Mouse (Mus musculus): ENCODE measurements at regions not wholly inside any gene's neighbourhood (a gene's known extent, or its start where the extent isn't known, plus 50 kb on each side); places are given as distances from the start of the nearest gene placed in this dataset.

GRCm38 (mm10) chr4:7215048-7216030, 1023.5 kb downstream of the Car8 start:
- no peak for DNase-seq

- no peak for DNase-seq
These were observed 1031.9 kb downstream of the Car8 start for GRCm38 (mm10) chr4:7206987-7207386.

DNA sequence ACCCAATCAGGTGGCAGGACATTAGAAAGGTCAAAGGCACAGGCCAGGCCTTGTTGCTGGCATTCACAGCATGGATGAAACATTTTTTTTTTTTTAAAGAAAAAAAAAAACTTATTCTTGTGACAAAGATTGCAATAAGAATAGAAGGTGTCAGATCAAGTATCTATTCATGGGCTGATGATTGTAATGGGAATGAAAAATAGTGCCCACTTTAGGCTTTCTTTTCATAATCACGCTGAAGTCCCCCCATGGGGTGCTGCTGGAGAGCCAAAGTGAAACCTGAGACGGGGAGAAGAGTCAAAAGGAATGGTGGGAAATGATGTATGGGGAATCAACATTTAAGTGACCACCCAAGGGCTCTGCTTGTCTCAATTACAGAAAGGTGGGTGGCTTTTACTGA, 1037.0 kb downstream of the Car8 start:
- no peak for DNase-seq

- no peak for DNase-seq
These were observed 1038.9 kb downstream of the Car8 start for GRCm38 (mm10) chr4:7199941-7200340.

DNA sequence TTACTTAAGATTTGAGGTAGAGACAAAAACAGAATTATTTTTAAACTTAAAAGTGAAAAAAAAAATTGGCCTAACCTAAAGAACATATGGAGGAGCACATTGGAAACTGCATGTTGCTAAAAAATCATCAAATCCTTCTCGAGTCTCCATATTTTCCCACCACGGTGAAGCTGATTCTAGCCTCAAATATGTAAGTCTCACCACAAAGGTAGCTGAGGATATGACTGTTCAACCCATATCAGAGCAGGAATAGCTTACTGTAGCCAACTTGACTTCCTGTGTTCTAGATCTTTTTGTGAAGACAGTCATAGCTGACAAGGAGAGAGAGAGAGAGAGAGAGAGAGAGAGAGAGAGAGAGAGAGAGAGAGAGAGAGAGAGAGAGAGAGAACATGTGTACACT, 1039.8 kb downstream of the Car8 start:
- DNase-seq, result no peak

DNA sequence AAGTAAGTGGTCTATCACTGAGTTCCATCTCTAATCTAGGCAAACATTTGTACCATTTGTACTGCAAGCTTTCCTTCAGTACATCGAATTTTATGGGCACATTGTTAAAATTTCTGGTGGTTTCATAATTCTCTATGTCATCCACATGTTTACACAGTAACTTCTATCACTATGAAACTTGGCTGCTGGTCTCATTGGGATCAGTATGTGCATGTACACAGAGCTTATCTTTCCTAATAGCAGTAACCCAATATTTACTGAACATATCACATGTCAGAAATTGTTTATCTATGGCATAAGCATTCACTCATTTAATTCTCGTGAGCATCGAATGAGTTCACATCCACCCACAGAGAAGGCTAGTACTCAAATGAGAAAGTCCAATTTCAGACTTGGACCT, 1042.3 kb downstream of the Car8 start:
- DNase-seq, result no peak

GRCm38 (mm10) chr4:7195619-7196018, 1043.2 kb downstream of the Car8 start:
- DNase-seq, result no peak

GRCm38 (mm10) chr4:7191912-7192311, 1046.9 kb downstream of the Car8 start:
- DNase-seq, result no peak

DNA sequence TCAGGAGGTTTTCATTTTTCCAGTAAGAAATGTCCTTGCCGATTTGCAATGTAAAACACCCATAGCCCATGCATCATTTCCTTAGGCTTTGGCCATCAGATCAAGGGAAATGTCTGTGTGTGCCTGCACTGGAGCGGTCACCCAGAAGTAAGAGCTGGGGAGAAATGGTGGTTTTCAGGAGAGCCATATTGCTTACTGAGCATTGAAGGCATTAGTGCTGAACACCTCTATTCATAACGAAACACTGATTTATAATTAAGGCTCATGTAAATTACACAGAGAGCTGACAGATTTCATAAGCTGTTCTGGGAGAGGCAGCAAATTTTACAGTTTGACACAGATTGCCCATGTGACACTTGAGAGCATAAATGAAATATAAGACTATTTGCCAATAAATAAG, 1047.6 kb downstream of the Car8 start:
- DNase-seq, result no peak

DNA sequence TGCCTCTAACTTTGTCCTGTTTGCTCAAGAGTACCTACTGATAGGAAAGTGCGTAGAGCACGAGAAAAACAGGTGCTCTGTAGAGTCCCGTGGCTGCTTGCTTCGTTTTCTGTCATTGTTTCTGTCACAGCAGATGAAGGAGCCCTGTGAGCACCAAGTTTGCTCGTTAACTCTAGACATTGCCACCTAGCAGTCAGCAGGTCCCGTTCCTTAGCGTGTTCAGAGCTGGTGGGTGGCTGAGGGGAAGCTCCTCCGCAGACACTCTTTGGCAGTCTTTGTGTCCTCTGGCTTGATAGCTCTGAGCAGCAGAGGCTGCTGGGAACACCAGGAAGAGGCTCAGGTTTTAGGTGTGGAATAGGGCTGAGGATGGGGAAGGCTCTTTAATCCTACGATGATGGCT, 1063.8 kb downstream of the Car8 start:
- no peak for DNase-seq

DNA sequence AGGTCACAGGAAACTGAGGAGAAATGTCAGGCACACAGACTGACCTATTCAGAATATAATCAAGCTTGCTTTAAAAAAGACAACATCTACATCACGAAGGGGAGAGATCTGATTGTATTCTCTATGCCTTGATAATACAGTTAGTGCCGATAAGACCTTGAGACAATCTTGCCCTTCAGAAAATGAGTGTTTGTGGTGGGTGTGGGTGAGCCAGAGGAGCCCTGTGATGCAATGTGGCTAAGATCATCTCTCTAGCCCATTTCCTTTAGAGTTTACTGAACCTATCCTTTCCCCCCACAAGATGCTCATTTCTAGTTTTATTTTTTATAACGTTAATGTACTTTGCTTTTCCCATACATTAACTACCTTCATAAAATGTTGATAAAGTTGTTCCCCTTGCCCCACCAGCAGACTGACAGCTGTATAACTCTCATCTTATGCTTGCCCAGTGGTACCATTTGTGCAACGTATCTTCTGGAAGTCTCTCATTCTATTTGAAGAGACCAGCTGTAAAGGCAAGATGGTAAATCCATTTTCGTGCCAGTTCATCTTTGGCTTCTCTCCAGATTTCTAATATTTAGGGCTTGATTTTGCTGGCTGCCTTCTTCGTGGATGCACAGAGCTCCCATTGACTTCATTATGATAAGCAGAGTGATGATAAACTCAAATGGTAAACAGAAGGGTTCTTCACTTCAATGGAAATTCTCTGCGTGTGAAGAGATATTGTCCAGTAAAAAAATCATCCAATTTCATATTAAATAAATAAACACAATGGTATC, 1066.1 kb downstream of the Car8 start:
- no peak for DNase-seq

DNA sequence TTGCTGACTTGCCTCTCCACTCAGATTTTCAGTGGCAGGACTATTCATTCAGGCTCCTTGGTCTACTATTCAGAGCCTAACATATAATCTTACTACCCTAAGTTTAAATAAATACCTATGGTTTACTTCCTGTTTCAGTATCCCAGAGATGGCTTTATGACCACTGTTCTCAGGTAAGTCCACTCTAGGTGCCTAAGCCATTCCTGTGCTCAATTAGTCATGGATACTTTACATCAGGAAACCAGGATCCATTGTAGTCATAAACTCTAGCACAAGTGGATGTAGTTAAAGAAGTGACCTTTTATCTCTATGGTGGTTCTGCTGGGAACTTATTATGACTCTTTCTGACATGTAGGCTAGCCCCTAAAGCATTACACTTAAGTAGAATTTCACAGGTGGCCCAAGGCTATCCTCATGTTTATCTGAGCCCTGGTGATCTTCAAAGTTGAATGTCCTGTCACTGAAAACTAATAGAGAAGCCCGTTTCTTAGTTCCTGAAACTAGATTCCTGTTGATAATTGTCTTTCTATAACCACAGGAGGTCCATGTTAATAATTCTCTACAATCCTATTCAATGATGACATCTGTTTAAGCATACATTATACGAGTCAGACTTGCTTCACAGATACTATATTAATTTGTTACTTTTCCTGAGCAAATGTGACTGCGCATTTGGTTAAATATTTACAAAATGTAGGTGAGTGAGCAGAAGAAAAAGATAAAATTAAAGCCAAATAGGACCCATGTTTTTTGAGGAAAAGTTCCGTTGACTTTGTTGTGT, 1067.0 kb downstream of the Car8 start:
- DNase-seq, result no peak

DNA sequence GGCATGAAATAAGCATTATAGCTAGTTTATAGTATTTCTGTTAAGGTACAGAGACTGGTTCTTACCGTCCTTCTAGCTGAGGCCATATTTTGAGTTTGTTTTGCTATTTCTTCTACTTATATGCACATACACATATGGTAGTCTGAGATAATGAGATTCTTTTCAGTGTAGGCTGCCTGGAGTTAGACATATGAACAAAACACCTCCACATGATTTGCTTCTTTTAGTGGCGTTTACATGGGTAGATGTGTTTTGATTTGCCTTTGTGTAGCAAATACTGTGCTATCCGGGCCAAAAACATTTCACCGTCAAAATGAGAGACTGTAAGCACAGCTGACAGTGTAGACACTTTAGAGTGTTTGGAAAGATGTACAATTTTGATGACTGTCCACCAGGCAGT, 1077.4 kb downstream of the Car8 start:
- no peak for DNase-seq

DNA sequence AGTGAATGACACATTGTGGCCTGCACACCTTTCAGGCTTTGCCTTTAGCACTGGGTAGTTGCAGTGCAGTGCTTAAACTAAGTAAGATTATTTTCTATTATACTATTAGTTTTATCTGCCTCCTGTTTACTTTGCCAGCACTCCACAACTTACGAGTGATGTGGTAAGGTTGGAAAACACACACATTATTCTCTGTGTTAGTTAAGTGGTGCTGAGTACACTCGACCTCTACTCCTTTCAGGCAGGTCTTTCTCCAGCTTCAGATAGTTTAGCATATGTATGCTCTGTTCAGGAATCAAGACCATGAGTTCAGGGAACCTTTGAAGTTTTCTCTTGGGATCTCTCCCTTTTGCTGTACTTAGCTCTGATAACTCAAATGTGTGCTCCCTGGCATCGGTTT, 1081.0 kb downstream of the Car8 start:
- DNase-seq, result no peak

DNA sequence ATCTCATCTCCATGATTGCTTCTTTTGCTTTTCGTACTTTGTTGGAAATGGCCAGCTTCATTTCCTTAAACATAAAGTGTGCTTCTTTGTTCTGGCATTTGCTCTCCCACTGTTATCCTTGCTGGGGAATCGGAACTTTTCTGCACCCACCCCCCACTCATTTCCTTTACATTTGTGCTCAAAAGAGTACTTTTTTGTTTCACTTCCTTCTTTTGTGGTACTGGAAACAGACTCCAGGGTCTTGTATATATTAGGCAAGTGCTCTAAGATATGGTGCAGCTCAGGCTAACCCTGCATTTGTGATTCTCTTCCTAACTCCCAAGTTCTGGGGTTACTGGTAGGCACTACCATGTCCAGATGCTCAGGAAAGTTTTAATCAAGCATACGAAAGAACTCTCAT, 1084.6 kb downstream of the Car8 start:
- DNase-seq, result no peak

GRCm38 (mm10) chr4:7153835-7154234, 1085.0 kb downstream of the Car8 start:
- no peak for DNase-seq

- DNase-seq, result no peak
These were observed 1093.1 kb downstream of the Car8 start for GRCm38 (mm10) chr4:7145756-7146155.

- DNase-seq, result no peak
These were observed 1094.6 kb downstream of the Car8 start for GRCm38 (mm10) chr4:7144215-7144614.

DNA sequence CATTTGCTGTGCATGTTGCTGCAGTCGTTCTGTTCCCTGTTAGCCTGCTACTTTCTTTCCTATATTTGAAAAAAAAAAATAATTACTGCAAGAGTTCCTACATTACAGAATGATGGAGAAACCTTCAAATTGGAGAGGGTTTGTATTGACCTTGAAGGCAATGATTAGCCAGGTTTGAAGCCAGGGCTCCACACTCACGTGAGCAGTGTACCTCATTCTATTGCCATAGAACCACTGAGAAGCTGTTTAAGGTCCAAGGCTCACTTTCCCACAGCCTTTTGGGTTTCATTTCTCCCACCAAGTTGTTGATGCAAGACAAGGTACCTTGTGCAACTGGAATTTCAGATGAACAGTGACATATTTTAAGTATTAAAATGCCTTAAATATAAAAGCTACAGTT, 1095.2 kb downstream of the Car8 start:
- DNase-seq, result peak; percentile 55

DNA sequence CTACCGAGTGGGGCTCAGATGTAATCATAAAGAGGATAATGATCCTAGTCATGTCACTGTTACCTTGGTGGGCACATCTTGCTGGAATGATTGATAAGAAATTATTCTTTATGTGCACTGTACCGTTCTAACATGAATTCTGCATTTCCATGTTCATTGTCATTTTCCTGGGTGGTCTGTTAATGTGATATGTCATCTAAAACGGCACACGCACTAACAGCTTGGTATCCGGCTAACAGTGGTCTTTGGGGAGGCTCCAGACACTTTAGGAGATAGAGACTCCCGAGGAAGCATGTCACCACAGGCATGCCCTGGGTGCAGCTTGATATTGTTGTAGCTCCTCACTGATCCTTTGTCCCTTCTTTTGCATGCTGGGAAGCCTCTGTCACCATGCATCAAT, 1096.1 kb downstream of the Car8 start:
- DNase-seq, result no peak

DNA sequence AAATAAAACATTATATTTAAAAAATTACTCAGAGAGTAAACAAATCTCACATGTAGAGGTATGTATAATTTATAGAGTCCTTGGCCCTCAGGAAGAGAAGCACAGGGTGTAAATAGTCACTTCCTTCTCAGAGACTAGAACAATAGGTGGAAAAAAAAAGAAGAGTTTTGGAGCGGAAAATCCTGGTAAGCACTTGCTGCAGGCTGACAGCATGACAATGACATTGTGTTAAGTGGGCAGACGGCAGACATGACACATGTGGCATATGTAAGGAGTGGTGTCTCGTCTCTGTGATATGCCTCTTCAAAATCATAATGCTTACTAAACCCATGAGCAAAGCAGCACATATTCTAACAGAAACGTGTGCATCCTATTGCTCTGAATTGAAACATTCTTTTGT, 1126.7 kb downstream of the Car8 start:
- DNase-seq, result no peak

DNA sequence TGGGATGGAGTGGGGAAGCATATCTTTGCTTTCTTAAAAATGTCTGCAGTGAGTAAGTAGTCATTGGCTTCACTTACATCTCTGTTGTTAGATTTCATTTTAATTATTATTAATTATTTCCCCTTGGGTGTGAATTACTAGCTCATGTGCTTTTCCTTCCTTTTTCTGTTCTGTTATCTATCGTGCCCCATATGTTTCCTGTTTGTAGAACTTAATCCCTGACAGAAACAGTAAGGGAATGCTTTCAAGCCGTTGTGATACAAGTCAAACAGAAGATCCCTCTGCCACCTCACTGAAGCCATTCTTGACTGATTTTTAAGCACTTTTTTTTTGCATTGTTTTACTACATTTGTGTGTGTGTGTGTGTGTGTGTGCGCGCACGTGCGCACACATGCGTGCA, 1145.9 kb downstream of the Car8 start:
- DNase-seq, result no peak

DNA sequence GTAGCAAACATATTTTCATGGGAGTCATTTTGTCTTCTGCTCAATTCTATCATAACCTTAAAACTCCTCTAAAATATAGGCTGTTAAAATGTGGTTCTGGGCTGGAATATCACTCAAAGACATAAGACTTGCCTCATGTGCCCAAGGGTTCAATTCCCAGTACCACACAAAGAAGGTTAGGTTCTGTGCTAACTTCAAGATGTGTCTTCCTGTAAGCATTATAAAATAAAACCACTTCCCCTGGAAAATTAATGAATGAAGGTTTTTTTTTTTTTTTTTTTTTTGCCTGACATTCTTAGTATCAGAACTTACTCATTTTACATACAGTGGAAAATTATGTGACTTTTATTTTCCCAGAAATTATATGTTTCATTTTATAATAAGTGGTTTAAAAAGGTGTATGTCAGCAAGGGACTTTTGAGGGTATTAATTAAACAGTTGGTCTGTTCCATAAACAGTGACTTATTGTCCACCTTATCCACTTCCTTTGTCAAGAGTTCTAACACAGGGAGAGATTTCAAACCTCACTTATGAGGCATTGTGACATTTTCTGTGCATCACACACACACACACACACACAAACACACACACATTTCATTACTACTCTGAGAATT, 1147.5 kb downstream of the Car8 start:
- no peak for DNase-seq
